Mouse (Mus musculus) spleen, adult 2 months (tissue): ENCODE measurements at regions not wholly inside any gene's neighbourhood (a gene's known extent, or its start where the extent isn't known, plus 50 kb on each side); places are given as distances from the start of the nearest gene placed in this dataset.

Experiments used
- CTCF ChIP-seq: fragments of 200-500 bp; IDR thresholded peaks from 2 replicates; pipeline ENCODE4 v1.5.1; 2011; ENCODE audit warnings: mild to moderate bottlenecking, inconsistent platforms; ENCODE audit not compliant: insufficient read depth, insufficient read length, insufficient replicate concordance; ENCODE audit errors: extremely low read depth
- POLR2A ChIP-seq: fragments of 200-500 bp; IDR thresholded peaks from 2 replicates; pipeline ENCODE4 v1.6.1; 2011; ENCODE audit warnings: low read depth, low read length, inconsistent platforms

DNA sequence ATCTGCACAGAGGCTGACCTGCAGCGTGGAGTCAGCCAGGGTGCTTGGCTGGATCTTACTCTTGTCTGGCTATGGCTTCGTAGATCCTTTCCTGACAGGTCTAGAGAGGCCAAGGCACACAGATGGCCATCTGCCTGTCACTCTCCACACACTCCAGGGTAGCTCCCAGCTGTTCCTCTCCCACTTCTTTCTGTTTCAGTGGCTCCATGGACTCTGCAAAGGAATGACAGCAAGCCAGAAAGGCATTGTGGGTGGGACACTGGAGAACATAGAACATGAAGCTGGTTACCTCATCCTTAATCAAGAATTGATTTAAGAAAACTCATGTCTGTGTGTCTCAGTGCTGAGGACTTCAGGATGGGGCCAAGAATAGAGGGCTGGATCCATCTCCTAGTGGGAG, 403.9 kb downstream of the Rps24 start:
- TF ChIP-seq POLR2A (no peak), CTCF (no peak)
